Mouse (Mus musculus): Measurements from ENCODE around the gene Cdcp1.

The Cdcp1 gene

GRCm38 (mm10) chr9:123150241-123151020 lies 65.4 kb downstream of the Cdcp1 start, which contains the start of gene Clec3b:
TSS of gene Clec3b (plus strand) at chr9:123150946.
- peak; percentile 17 for DNase-seq

GRCm38 (mm10) chr9:123148430-123148829 lies 67.4 kb downstream of the Cdcp1 start:
- DNase-seq, result no peak

GRCm38 (mm10) chr9:123139887-123140614 lies 75.8 kb downstream of the Cdcp1 start:
- no peak for DNase-seq

- no peak for DNase-seq
Observed at GRCm38 (mm10) chr9:123138891-123139474, 76.9 kb downstream of the Cdcp1 start.

- no peak for DNase-seq
Observed at GRCm38 (mm10) chr9:123136953-123137682, 78.7 kb downstream of the Cdcp1 start.

GRCm38 (mm10) chr9:123132994-123133393 lies 82.8 kb downstream of the Cdcp1 start:
- DNase-seq, result no peak

GRCm38 (mm10) chr9:123127663-123128062 lies 88.2 kb downstream of the Cdcp1 start:
- DNase-seq, result no peak

GRCm38 (mm10) chr9:123124413-123124981 lies 91.3 kb downstream of the Cdcp1 start:
- DNase-seq, result no peak

- DNase-seq, result no peak
Observed at GRCm38 (mm10) chr9:123123571-123124412, 92.0 kb downstream of the Cdcp1 start.

- DNase-seq, result no peak
Observed at GRCm38 (mm10) chr9:123123017-123123416, 92.8 kb downstream of the Cdcp1 start.

Data from cerebellum, adult 9-11 months (tissue).